Mouse (Mus musculus) embryonic fibroblast, embryonic 13.5 days (primary cell): Measurements from ENCODE around the gene Ttc3.

ENCODE experiments used
- CTCF ChIP-seq: IDR thresholded peaks from 2 replicates; pipeline ENCODE4 v1.5.1; 2011; ENCODE audit warnings: mild to moderate bottlenecking, control low read depth, low read length, moderate library complexity, borderline replicate concordance; ENCODE audit not compliant: insufficient read depth
- POLR2A ChIP-seq: IDR thresholded peaks from 2 replicates; pipeline ENCODE4 v1.6.1; 2011; ENCODE audit warnings: low read depth, mild to moderate bottlenecking, control low read depth, low read length, moderate library complexity

- TF ChIP-seq CTCF (no peak), POLR2A (peak; percentile 23; the same call in 1 of the 2 replicates)
Observed at GRCm38 (mm10) chr16:94362174-94362873, 8.1 kb upstream of the Ttc3 start.
